Mouse (Mus musculus): ENCODE results near the gene Zdhhc12.

- TF ChIP-seq CHD2 (IDR thresholded peaks at IDR 0.05; ENCODE audit: low read depth, low read length) (no peak), MAFK (IDR thresholded peaks at IDR 0.05; ENCODE audit: insufficient read depth, low read depth, low read length) (no peak)
These were observed 35.0 kb downstream of the Zdhhc12 start for GRCm38 (mm10) chr2:30058418-30058817.

All from ES-E14 (cell line).